Comparison of ENCODE assay signal across 14 mouse cellular contexts in the genomic region with DNA sequence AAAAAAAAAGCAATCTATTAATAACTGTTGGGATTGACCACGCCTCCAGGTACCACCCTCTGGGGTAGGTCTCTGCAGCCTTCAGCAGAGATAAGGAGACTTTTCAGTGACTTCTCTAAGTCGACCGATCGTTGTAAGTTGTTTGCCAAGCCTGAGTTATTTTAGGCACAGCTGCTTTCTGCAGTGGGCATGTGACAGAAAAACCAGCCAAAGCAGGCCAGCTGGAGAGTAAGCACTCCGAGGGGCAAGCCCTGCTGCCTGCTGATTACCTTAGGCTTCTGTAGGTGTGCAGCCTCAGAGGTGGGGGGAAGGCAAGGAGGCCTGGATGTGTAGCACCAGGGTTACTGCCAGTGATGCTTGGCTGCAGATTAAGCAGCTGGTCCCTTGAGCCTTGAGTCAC.
DNase-seq lines count a peak whose midpoint lies in the region; ATAC-seq and TF ChIP-seq lines count a peak whose summit lies in the region.
"Had no signal": no experiment of that assay in that cellular context is flagged by ENCODE, and none has a peak within 500 bp of the region (broad histone marks: within the 10 kb centered on the region; RNA-seq: fewer than 3 reads in every experiment).

No protein-coding gene starts in this region.

- no peak for ATAC-seq in embryonic facial prominence, embryonic 14.5 days (ENCODE audit: low read depth)
- ATAC-seq in lung, embryonic 15.5 days (ENCODE audit: borderline replicate concordance, extremely low read depth, low FRiP score, low TSS enrichment): peak; percentile 31; the same call in 1 of the 2 replicates
- ATAC-seq in heart, embryonic 11.5 days (replicated peaks; ENCODE audit: insufficient number of reproducible peaks, low FRiP score, low TSS enrichment): no peak
- ATAC-seq in stomach, embryonic 15.5 days (ENCODE audit: insufficient read depth, low FRiP score, low read depth): peak; percentile 50; the same call in 1 of the 2 replicates
- ATAC-seq: activated CD4-positive, CD25-positive, alpha-beta regulatory T cell, adult 4 months; forebrain, embryonic 13.5 days had no signal

- no peak overlapping the region for H3K4me3 ChIP-seq in embryonic facial prominence, embryonic 14.5 days (ENCODE audit: low read depth, low read length)
- no peak overlapping the region for H3K4me3 ChIP-seq in embryonic facial prominence, embryonic 10.5 days
- H3K4me3 ChIP-seq in lung, embryonic 15.5 days: no peak overlapping the region
- no peak overlapping the region for H3K4me3 ChIP-seq in heart, embryonic 11.5 days (ENCODE audit: low read depth, low read length)
- H3K4me3 ChIP-seq in stomach, embryonic 15.5 days (replicated peaks): no peak overlapping the region
- H3K4me3 ChIP-seq in thymus, adult 2 months (ENCODE audit: control insufficient read depth, insufficient read depth, low read length): no peak overlapping the region
- H3K4me3 ChIP-seq: forebrain, embryonic 13.5 days; hindbrain, embryonic 15.5 days; limb, embryonic 13.5 days; megakaryocyte, embryonic 14.5 days; neural tube, embryonic 13.5 days had no signal

- 63% methylated on average over 5 of the region's 5 CpGs for WGBS in embryonic facial prominence, embryonic 14.5 days
- 87% methylated on average over 5 of the region's 5 CpGs for WGBS in embryonic facial prominence, embryonic 10.5 days
- WGBS in lung, embryonic 15.5 days: 42% methylated on average over 5 of the region's 5 CpGs
- WGBS in heart, embryonic 11.5 days (ENCODE audit: insufficient replicate concordance): 23% methylated on average over 5 of the region's 5 CpGs
- 49% methylated on average over 5 of the region's 5 CpGs for WGBS in stomach, embryonic 15.5 days
- WGBS in thymus, adult 2 months: 49% methylated on average over 5 of the region's 5 CpGs

- H3K4me2 ChIP-seq in embryonic facial prominence, embryonic 14.5 days (ENCODE audit: low read depth, low read length): no peak overlapping the region
- H3K4me2 ChIP-seq in lung, embryonic 15.5 days: no peak overlapping the region
- H3K4me2 ChIP-seq in heart, embryonic 11.5 days: no peak overlapping the region
- no peak overlapping the region for H3K4me2 ChIP-seq in stomach, embryonic 15.5 days
- H3K4me2 ChIP-seq: forebrain, embryonic 13.5 days; hindbrain, embryonic 15.5 days; limb, embryonic 13.5 days; neural tube, embryonic 13.5 days had no signal

- no peaks in the 10 kb centered on the region; the same call in 1 of the 2 replicates for H3K4me1 ChIP-seq in embryonic facial prominence, embryonic 14.5 days (ENCODE audit: control insufficient read depth, insufficient read depth, low read length)
- H3K4me1 ChIP-seq in embryonic facial prominence, embryonic 10.5 days: peaks cover 15% of the 10 kb centered on the region
- peaks cover 14% of the 10 kb centered on the region for H3K4me1 ChIP-seq in lung, embryonic 15.5 days
- peaks cover 12% of the 10 kb centered on the region for H3K4me1 ChIP-seq in heart, embryonic 11.5 days (ENCODE audit: control insufficient read depth, insufficient read depth, low read length)
- H3K4me1 ChIP-seq in stomach, embryonic 15.5 days: no peaks in the 10 kb centered on the region
- peaks cover 24% of the 10 kb centered on the region for H3K4me1 ChIP-seq in thymus, adult 2 months (replicated peaks; ENCODE audit: control insufficient read depth, insufficient read depth, low read length)

- H3K9ac ChIP-seq in embryonic facial prominence, embryonic 14.5 days (ENCODE audit: low read depth, low read length): no peak overlapping the region
- no peak overlapping the region for H3K9ac ChIP-seq in lung, embryonic 15.5 days
- no peak overlapping the region for H3K9ac ChIP-seq in heart, embryonic 11.5 days (ENCODE audit: low read depth, low read length)
- H3K9ac ChIP-seq in stomach, embryonic 15.5 days: no peak overlapping the region
- H3K9ac ChIP-seq: forebrain, embryonic 13.5 days; hindbrain, embryonic 15.5 days; limb, embryonic 13.5 days; neural tube, embryonic 13.5 days had no signal

- no peaks in the 10 kb centered on the region for H3K36me3 ChIP-seq in embryonic facial prominence, embryonic 14.5 days (ENCODE audit: control insufficient read depth, insufficient read depth, low read length)
- H3K36me3 ChIP-seq in embryonic facial prominence, embryonic 10.5 days (replicated peaks): no peaks in the 10 kb centered on the region
- H3K36me3 ChIP-seq in lung, embryonic 15.5 days: no peaks in the 10 kb centered on the region
- no peaks in the 10 kb centered on the region for H3K36me3 ChIP-seq in heart, embryonic 11.5 days (ENCODE audit: control insufficient read depth, insufficient read depth, low read length)
- no peaks in the 10 kb centered on the region for H3K36me3 ChIP-seq in stomach, embryonic 15.5 days
- H3K36me3 ChIP-seq in thymus, adult 2 months (ENCODE audit: control insufficient read depth, insufficient read depth, low read length): no peaks in the 10 kb centered on the region
- H3K36me3 ChIP-seq: hindbrain, embryonic 15.5 days; limb, embryonic 13.5 days; neural tube, embryonic 13.5 days had no signal

- H3K27me3 ChIP-seq in embryonic facial prominence, embryonic 14.5 days (replicated peaks; ENCODE audit: control insufficient read depth, insufficient read depth, low read length): no peaks in the 10 kb centered on the region
- no peaks in the 10 kb centered on the region for H3K27me3 ChIP-seq in embryonic facial prominence, embryonic 10.5 days (replicated peaks; ENCODE audit: low read depth, poor library complexity, severe bottlenecking)
- H3K27me3 ChIP-seq in lung, embryonic 15.5 days: no peaks in the 10 kb centered on the region
- no peaks in the 10 kb centered on the region for H3K27me3 ChIP-seq in heart, embryonic 11.5 days (ENCODE audit: control insufficient read depth, insufficient read depth, low read length)
- no peaks in the 10 kb centered on the region for H3K27me3 ChIP-seq in stomach, embryonic 15.5 days (replicated peaks)
- H3K27me3 ChIP-seq in thymus, adult 2 months (ENCODE audit: control insufficient read depth, insufficient read depth, low read length): no peaks in the 10 kb centered on the region
- H3K27me3 ChIP-seq: forebrain, embryonic 13.5 days; hindbrain, embryonic 15.5 days; neural tube, embryonic 13.5 days had no signal

- no peak overlapping the region for H3K27ac ChIP-seq in embryonic facial prominence, embryonic 14.5 days (replicated peaks; ENCODE audit: low read depth, low read length)
- H3K27ac ChIP-seq in embryonic facial prominence, embryonic 10.5 days (replicated peaks): no peak overlapping the region; the same call in 1 of the 2 replicates
- no peak overlapping the region for H3K27ac ChIP-seq in lung, embryonic 15.5 days
- H3K27ac ChIP-seq in heart, embryonic 11.5 days (ENCODE audit: low read depth, low read length): peak overlapping the region; percentile 42; the same call in 1 of the 2 replicates
- no peak overlapping the region for H3K27ac ChIP-seq in stomach, embryonic 15.5 days
- no peak overlapping the region for H3K27ac ChIP-seq in thymus, adult 2 months (ENCODE audit: control insufficient read depth, insufficient read depth, low read length)
- H3K27ac ChIP-seq: forebrain, embryonic 13.5 days; hindbrain, embryonic 15.5 days; limb, embryonic 13.5 days; neural tube, embryonic 13.5 days had no signal

- peak; percentile 7 for DNase-seq in embryonic facial prominence, embryonic 14.5 days (ENCODE audit: low spot score)
- DNase-seq in embryonic facial prominence, embryonic 10.5 days (ENCODE audit: low spot score): no peak
- no peak for DNase-seq in lung, postnatal 25 days (ENCODE audit: low spot score)
- no peak for DNase-seq in thymus, adult 2 months
- DNase-seq in MN1 (ENCODE audit: low spot score): no peak

- no peaks in the 10 kb centered on the region for H3K9me3 ChIP-seq in embryonic facial prominence, embryonic 14.5 days (ENCODE audit: control insufficient read depth, low read length)
- no peaks in the 10 kb centered on the region for H3K9me3 ChIP-seq in embryonic facial prominence, embryonic 10.5 days
- H3K9me3 ChIP-seq in lung, embryonic 15.5 days: no peaks in the 10 kb centered on the region
- no peaks in the 10 kb centered on the region for H3K9me3 ChIP-seq in heart, embryonic 11.5 days (replicated peaks; ENCODE audit: control insufficient read depth, low read length)
- H3K9me3 ChIP-seq in stomach, embryonic 15.5 days: no peaks in the 10 kb centered on the region
- H3K9me3 ChIP-seq: forebrain, embryonic 13.5 days; hindbrain, embryonic 15.5 days; limb, embryonic 13.5 days; neural tube, embryonic 13.5 days had no signal

- TF ChIP-seq POLR2A in thymus, adult 2 months (IDR thresholded peaks at IDR 0.05; ENCODE audit: control insufficient read depth, extremely low read depth, insufficient read depth, low read length, poor library complexity): no peak

- no peak for TF ChIP-seq CTCF in thymus, adult 2 months (IDR thresholded peaks at IDR 0.05; ENCODE audit: borderline replicate concordance, control insufficient read depth, extremely low read depth, insufficient read depth, low read length, poor library complexity)

Comparison
In these comparisons a context has a peak if more than half of its experiments do, and no peak if none do; other contexts are left out.
1. ATAC-seq: peak in lung, embryonic 15.5 days (single experiment) and stomach, embryonic 15.5 days (single experiment); none in embryonic facial prominence, embryonic 14.5 days (single experiment) and heart, embryonic 11.5 days (single experiment).